Mouse (Mus musculus) cortical plate, adult 2 months (tissue): Measurements from ENCODE around the gene Cask.

Source experiments
- CTCF ChIP-seq: fragments of 200-500 bp; IDR thresholded peaks from 2 replicates; pipeline ENCODE4 v1.5.1; 2011; ENCODE audit warnings: mild to moderate bottlenecking, control low read depth, low read length; ENCODE audit not compliant: insufficient read depth; ENCODE audit errors: extremely low read depth
- POLR2A ChIP-seq: fragments of 200-500 bp; IDR thresholded peaks from 2 replicates; pipeline ENCODE4 v1.6.1; 2011; ENCODE audit warnings: mild to moderate bottlenecking, low read length, control low read depth; ENCODE audit not compliant: insufficient read depth; ENCODE audit errors: extremely low read depth

- TF ChIP-seq CTCF (no peak), POLR2A (no peak)
Measured at GRCm38 (mm10) chrX:13469160-13470116, 381.7 kb downstream of the Cask start.
